Mouse (Mus musculus): ENCODE data around the gene Stom.

Stom gene

GRCm38 (mm10) chr2:35320399-35320798 is 16.4 kb downstream of the Stom start:
- DNase-seq (ENCODE audit: low read depth, low spot score): no peak

- DNase-seq (ENCODE audit: low read depth, low spot score): no peak
Observed at GRCm38 (mm10) chr2:35318405-35318804, 18.4 kb downstream of the Stom start.

- no peak for DNase-seq (ENCODE audit: low read depth, low spot score)
Observed at GRCm38 (mm10) chr2:35317604-35318003, 19.2 kb downstream of the Stom start.

- DNase-seq (ENCODE audit: low read depth, low spot score): no peak
Observed at GRCm38 (mm10) chr2:35314300-35314699, 22.5 kb downstream of the Stom start.

- DNase-seq (ENCODE audit: low read depth, low spot score): no peak
Observed at GRCm38 (mm10) chr2:35309906-35310493, 26.8 kb downstream of the Stom start.

- no peak for DNase-seq (ENCODE audit: low read depth, low spot score)
Observed at GRCm38 (mm10) chr2:35308166-35308565, 28.6 kb downstream of the Stom start.

GRCm38 (mm10) chr2:35302049-35302885 is 34.5 kb downstream of the Stom start:
- no peak for DNase-seq (ENCODE audit: low read depth, low spot score)

GRCm38 (mm10) chr2:35299437-35299836 is 37.3 kb downstream of the Stom start:
- no peak for DNase-seq (ENCODE audit: low read depth, low spot score)

- peak; percentile 82 for DNase-seq (ENCODE audit: low read depth, low spot score)
Observed at GRCm38 (mm10) chr2:35297703-35298332, 39.0 kb downstream of the Stom start.

- DNase-seq (ENCODE audit: low read depth, low spot score): no peak
Observed at GRCm38 (mm10) chr2:35293291-35293690, 43.5 kb downstream of the Stom start.

- no peak for DNase-seq (ENCODE audit: low read depth, low spot score)
Observed at GRCm38 (mm10) chr2:35292700-35293099, 44.1 kb downstream of the Stom start.

GRCm38 (mm10) chr2:35291856-35292255 is 44.9 kb downstream of the Stom start:
- DNase-seq (ENCODE audit: low read depth, low spot score): peak; percentile 72

GRCm38 (mm10) chr2:35288758-35289635 is 47.8 kb downstream of the Stom start:
- peak; percentile 71 for DNase-seq (ENCODE audit: low read depth, low spot score)

GRCm38 (mm10) chr2:35287017-35287620 is 49.7 kb downstream of the Stom start:
- DNase-seq (ENCODE audit: low read depth, low spot score): no peak

GRCm38 (mm10) chr2:35285209-35285608 is 51.6 kb downstream of the Stom start:
- no peak for DNase-seq (ENCODE audit: low read depth, low spot score)

- DNase-seq (ENCODE audit: low read depth, low spot score): peak; percentile 45
Observed at GRCm38 (mm10) chr2:35283997-35284396, 52.8 kb downstream of the Stom start.

- peak; percentile 50 for DNase-seq (ENCODE audit: low read depth, low spot score)
Observed at GRCm38 (mm10) chr2:35282214-35282613, 54.6 kb downstream of the Stom start.

GRCm38 (mm10) chr2:35280001-35280400 is 56.8 kb downstream of the Stom start:
- DNase-seq (ENCODE audit: low read depth, low spot score): no peak

- no peak for DNase-seq (ENCODE audit: low read depth, low spot score)
Observed at GRCm38 (mm10) chr2:35278371-35279210, 58.2 kb downstream of the Stom start.

GRCm38 (mm10) chr2:35277686-35278085 is 59.1 kb downstream of the Stom start:
- DNase-seq (ENCODE audit: low read depth, low spot score): no peak
